Mouse (Mus musculus): Measurements from ENCODE around the gene Ccdc181.
A peak's percentile ranks its signal among the peaks of the same experiment; 100 is the strongest.

The Ccdc181 gene

DNA sequence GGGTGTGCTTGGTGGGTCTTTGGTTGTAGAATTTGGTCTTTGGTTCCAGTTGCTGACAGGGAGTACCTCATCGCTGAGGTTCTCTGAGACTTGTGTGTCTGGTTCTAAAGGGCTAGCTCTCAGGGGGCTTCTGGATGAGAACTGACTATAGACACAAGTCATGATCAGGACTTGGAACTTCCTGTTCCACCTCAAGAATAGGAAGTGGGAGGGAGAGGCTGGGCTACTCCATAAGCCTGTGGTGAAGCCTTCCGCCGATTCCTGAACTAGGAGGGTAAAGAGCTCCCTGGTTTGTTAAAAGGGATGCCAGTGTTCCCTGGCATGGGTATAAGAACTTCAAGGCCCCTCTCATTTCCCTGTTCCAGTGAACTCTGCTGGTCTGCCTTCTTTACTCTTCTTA lies 8.6 kb downstream of the Ccdc181 start:
- no peak for DNase-seq (ENCODE audit: low read depth, low spot score)

DNA sequence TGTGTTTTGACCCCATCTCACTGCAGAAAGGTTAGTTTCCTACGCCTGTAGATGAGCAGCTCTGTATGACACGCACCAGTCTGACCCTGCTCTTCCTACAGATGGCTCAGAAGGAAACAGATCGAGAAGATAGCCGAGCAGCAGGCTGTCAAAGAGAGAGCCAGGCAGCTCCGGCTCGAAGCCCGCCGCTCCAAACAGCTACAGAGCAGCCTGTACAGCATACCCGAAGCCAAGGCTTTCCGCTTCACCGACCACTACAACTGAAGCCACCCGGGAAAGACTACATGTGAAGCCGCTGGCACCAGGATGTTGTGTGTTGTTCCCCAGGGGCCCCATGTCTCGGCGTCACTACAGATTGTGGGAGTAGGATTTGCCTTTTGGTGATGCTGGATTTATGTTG lies 12.0 kb downstream of the Ccdc181 start:
- no peak for DNase-seq (ENCODE audit: low read depth, low spot score)

DNA sequence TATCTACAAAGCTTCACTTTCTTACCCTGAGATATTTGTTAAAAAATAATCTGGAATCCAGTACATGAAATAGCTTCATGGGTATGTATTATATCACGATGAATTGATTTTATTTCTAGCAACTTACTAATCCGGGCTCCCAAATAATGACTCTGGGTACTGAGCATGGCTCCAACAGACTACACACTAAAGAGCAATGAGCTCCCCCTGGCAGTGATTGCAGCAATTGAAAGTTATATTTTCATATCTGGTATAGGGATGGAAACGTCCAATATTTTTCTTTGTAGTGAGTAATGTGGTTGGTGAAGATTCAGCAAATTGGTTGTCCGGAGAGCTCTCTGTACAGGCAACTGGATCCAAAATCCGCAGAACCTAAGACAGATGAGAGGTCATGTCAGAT lies 16.7 kb downstream of the Ccdc181 start:
- DNase-seq (ENCODE audit: low read depth, low spot score) = no peak

DNA sequence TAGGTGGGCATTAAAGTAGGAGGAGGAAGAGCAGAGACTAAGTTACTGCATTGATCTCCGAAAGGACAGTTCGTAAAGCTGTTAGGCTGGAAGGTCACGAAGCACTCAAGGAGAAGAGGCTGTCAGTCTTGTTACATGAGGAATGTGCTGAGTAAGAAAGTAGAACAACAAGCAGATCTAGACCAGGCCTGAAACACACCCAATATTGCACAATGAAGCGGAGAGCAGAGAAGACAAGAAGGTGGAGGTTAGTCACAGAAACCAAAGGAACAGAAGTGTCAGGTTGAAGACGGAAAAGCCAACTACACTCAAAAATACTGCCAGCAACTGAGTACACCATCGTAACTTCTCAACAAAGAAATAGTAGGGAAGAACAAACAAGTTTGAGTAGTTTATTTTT lies 18.7 kb downstream of the Ccdc181 start:
- DNase-seq (ENCODE audit: low read depth, low spot score) = no peak

DNA sequence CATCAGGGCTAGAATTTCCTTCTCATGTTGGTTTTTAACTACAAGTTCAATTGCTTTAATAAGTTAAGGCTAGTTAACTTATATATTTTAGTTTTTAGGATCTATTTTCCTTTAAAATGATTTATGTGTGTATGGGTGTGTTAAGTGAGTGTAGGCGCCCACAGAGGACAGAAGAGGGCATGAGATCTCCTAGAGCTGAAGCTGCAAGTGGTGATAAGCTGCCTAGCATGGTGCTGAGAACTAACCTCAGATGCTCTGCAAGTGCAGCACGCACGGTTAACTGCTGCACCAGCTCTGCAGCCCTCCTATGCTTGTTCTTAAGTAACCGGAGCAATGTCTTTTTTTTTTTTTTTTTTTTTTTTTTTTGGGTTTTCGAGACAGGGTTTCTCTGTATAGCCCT lies 21.1 kb downstream of the Ccdc181 start:
- no peak for DNase-seq (ENCODE audit: low read depth, low spot score)

DNA sequence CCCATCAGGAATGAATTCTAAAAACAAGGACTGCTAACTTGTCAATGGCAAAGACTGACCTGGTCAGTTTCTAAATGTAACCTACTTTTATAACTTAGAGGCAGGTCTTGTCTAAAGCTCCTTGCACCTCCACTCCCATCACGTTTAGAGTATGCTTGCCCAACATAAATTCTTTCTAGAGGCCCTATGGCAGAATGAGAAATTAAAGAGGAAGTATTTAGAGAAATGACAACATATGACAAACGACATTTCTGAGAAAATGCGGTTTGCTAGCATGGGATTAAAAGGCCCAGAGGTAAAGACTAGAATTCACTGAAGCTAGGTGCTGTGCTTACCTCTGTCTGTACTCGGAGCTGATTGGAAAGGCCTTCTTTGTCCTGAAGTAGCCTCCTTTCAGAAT lies 26.6 kb downstream of the Ccdc181 start:
- no peak for DNase-seq (ENCODE audit: low read depth, low spot score)

DNA sequence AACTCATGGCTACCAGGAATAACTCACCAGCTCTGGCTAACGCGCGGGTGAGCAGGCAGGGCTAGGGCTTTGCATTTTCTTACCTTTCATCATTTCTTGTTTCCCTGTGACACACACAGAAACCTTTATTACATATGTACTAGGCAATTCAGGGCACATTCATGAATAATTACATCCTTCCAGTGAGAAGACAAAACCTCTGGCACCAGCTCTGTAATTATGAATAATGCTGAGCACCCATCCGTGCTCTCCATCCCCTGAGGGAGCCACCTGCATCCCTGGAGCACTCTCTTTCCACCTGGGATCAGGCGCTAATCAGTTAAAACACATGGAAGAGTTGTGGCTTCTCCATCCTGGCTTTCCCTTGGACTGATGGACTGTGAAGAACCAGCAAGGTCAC lies 28.4 kb downstream of the Ccdc181 start, which contains the start of gene Nme7:
Gene Nme7, plus strand, starts transcription at position 301 of the 400 bp plus-strand sequence.
- DNase-seq (ENCODE audit: low read depth, low spot score) = no peak

DNA sequence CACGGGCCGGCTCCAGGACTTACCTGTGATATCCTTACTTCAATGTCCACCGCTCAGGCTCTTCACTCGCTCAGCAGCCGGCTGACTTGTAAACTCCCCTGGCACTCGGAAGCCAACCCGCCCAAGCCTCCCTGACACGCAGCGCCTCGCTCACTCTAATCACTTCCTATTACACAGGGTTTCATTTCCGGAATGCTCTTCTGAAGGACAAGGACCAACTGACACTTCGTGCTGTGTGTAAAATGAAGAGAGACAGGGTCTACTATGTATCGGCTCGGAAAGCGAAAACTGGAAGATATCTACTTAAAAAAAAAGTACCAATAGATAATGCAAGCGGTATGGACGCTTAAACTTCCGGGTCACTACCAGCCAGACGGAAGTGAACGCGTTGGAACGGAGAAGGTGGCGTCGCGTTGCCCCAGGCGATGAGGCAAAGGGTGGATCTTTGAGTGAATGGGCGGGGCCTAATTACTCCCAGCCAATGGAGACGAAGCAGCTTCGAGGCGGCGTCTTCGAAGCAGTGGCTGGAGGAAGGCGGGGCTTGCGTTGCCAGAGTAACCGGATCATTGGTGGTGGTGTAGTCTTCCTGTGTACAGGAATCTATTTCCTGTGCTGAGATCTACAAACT lies 31.9 kb downstream of the Ccdc181 start, which contains the start of gene Blzf1:
Gene Blzf1, minus strand, starts transcription at position 366 of the 628 bp plus-strand sequence.
- peak; percentile 99 for DNase-seq (ENCODE audit: low read depth, low spot score)

DNA sequence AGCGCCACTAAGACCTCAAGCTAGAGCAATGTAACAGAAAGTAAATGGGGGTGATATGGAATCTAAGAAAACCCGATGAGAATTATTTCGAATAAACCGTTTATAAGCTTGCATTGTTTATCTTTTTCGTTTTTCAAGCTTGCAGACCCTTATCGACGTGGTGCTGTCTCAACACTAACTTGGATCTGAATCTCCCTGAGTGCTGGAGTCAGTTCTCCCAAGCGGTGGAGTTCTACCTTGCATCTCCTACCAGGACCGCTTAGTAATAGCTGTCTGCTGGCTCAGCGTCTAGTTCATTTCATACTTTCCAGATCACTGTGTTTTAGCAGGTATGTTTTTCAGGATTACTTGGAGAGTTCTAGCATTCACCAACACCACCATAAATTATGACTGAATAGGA lies 32.5 kb downstream of the Ccdc181 start:
- DNase-seq (ENCODE audit: low read depth, low spot score) = no peak

DNA sequence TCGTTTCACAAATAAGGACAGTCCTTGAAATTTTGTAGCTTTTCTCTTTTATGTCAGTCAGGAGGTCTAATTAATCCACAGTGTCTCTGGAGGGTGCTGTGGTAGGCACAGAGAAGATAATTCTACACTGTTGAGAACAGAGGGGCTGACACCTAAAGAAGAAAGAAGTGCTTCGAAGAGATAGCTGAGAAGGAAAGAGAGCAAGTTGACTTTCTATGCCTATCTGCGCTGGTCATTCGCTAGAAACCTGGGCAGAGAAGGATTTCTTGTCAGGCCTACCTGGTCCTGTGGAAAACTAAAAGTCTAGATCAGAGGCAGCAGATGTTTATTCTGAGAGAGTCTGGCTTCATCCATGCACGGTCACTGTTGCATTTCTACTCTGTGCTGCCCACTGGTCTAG lies 38.7 kb downstream of the Ccdc181 start:
- DNase-seq (ENCODE audit: low read depth, low spot score) = no peak

DNA sequence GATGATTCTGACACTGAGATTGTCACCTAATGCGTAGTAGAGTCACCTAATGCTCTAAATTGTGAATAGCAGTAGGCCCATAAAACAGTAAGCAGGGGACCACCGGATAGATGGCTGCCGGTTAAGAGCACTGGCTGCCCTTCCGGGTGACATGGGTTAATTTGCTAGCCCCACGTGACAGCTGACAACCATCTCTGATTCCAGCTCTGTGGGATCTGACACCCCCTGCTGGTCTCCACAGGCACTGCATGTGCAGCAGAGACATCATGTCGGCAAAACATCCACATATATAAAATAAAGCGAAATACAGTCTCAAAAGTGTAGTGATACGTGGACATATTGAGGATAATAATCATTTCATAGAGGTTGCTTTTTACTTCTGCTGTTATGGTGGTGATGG lies 39.9 kb downstream of the Ccdc181 start:
- peak; percentile 47 for DNase-seq (ENCODE audit: low read depth, low spot score)

DNA sequence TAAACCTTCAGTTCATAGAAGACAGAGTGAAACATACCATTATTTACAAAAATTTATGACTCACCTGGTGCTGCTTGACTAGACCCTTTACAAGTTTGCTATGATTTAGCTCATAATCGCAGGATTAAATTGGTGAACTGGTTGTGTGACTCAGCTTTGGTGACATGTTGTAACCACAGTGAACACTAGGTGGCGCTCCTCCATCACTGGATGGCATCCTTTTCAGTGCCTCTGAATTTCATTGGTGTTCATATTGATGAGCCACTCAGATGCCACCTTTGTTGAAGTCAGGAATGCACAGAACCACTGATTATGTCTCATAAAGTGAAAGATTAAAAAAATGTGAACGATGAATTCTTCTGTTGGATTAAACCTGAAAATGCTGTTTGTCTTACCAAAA lies 41.3 kb downstream of the Ccdc181 start:
- peak; percentile 74 for DNase-seq (ENCODE audit: low read depth, low spot score)

DNA sequence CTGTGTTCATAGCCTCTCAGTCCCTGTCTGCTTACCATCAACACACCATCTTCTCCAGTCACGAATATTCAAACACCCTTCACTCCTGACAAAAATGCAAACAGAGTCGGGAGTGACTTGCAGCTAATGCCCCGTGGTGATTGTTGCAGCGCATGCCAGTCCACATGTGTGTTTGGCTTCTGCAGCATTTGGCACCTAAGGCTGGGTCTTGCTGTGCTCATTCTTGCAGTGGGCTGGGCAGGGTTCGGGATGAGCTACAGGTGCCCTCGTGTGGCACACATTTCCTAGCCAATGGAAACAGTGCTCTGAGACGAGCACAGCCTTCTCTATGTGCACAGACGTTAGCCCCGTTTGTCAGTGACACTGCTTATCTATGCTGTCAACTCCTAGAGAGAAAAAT lies 41.9 kb downstream of the Ccdc181 start:
- no peak for DNase-seq (ENCODE audit: low read depth, low spot score)

DNA sequence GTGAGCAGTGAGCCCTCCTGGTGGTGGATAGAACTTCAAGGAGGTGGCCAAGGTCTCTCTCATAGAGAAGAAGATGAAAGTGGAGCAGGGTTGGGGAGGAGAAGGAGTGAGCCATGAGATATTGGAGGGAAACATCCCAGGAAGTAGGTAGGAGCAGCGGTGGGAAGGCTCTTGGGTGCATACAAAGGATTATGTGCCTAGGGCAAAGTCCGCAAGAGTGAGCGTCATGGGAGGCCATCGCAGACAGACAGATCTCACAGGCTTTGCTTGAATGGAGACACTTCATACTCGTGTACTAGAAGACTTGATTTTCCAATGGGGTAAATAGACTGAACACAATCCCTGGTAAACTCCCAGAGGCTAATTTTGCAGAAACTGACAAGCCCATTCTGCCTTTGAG lies 43.1 kb downstream of the Ccdc181 start:
- DNase-seq (ENCODE audit: low read depth, low spot score) = no peak

DNA sequence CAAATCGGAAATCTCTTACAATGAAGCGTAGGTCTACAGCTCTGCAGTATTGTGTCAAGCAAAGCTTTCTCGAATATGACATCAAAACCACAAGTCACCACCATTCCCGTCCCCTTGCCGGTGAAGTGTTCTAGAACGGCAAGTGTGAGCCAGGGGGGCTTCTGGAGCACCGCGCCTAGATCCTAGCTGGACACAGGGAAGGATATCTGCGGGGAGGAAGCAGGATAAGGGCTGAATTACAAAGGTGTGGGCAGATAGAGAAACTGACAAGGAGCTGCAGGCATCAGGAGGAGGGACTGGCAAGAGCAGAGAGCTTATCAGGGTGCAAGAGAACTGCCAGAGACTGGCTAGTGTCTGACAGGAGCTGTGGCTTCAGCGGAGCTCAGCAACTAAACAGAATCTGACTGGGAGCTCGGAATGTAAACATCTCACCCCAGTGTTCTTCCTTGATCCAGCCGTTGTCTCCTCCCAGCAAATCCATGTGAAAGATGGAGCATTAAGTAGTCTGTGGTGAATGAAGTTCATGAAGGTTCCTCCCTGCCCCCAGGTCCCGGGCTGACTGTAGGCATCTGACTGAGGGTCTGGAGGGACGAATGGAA lies 44.3 kb downstream of the Ccdc181 start:
- DNase-seq (ENCODE audit: low read depth, low spot score) = no peak

DNA sequence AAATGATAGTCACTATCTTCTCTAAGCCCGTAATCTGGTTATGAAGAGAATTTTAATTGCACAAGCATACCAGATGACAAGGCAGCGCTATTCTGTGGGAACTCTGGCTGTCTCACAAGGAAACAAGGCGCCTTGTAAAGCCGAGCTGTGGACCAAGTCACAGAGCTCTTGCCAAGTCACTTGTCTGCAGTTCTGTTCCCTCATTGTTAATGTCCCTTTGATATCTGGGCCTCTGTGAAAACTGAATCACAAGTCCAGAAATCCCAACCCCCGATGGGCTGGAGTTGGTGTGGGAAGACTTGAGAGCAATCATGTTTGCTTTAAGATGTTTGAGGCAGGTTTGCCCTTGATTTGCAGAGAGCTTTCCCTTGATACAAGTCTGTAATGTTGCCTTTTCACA lies 45.3 kb downstream of the Ccdc181 start:
- DNase-seq (ENCODE audit: low read depth, low spot score) = no peak

DNA sequence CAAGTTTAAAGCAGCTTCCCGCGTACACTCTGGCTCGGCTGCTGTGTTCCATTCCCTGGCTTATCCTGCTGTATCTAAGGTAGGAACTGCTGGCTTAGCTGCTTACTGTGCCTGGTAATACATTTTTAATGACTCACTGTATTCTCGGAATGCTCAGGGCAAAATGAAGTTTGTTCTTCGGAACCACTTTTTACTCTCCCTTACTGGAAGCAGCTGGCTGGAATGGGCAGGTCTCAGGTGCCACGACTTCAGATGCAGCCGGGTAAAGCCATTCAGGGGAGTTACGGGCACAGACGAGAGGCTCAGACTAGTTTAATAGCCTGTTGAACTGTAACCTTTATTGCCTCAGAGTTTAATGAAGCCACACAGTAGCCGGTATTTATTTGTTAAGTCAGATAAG lies 46.0 kb downstream of the Ccdc181 start:
- no peak for DNase-seq (ENCODE audit: low read depth, low spot score)

DNA sequence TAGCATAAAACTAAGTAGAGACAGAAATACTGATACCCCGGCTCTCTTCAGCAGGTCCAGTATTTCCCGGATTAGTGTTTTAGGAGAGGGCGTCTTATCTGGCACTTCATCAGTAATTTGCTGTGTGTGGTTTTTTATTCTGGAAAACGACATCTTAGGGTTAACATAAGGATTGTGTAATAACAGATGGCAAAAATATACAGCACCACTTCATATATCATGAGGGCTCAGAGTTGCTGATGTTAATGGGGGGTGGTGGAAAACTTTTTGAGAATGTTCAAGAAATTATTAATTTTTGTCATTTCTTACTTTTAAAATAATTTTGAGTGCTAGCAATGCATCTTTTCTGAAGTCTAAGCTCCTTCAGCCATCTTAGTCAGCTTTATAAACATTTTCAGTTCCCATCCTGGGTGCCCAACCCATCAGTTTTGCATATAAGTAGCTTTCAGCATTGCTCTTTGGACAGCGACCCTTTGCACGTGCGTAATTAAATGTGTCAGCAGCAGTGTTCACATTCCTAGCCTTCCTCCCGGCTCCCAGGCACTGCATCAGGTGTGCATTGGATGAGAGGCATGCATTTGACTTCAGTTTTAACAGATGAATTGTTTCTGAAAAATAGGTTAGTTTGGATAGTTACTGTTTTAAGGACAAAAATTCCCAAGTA lies 47.7 kb downstream of the Ccdc181 start:
- DNase-seq (ENCODE audit: low read depth, low spot score) = no peak

DNA sequence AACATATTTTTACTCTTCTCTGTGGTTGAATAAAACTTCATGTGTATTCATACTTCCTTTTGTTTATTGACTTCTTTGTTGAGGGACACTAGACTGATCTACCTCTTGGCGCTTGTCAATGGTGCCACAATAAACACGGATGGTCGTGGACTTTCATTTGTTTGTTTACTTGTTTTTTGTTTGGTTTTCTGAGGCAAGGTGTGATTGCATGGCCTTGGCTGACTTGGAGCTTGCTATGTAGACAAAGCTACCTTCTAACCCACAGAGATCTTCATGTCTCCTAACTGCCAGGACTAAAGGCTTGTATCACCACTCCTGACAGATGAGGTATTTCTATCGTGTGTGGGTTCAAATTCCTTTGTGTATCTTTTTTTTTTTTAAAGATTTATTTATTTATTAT lies 48.8 kb downstream of the Ccdc181 start:
- DNase-seq (ENCODE audit: low read depth, low spot score) = no peak

DNA sequence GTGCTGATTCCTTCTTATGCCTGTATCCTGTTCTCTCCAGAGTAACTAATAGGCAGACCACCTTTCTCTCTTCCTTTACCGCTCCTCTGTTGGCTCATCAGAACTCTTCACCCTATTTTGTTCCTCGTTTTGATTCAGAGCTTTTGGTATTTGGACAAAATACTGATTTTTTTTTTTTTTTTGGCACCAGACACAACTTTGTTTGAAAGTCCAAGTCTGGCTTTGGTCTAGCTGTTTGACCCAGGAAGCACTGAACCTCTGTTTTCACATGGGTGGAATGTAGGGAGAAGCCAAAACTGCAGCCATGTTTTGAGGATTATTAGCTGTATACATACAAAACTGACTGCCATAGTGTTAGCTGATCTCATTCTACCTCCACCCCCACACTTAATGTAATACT lies 49.5 kb downstream of the Ccdc181 start:
- DNase-seq (ENCODE audit: low read depth, low spot score) = no peak

DNA sequence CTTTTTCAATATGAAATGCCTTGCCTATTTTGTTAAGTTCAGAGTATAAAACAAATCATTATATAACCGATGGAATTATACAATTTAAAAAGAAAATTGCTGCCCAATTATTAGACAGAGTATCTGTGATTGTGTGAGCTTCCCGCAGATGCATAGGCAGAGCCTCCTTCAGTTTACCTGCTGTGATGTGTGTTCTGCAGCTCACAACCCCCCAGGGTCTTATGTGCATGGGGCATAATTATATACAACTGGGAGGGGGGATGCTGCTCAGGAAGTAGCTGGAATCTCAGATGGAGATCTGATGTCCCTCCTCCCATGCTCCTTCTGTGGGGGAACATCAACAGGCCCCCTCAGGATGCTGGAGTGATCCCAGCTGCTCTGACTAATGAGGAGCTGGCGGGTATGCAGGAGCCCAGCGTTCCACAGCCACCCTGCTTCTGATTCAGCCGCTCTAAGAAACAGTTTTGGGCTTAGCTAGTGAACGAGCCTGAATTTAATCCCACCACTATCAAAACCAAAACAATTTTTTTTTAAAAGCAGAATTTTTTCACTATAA lies 51.3 kb downstream of the Ccdc181 start:
- no peak for DNase-seq (ENCODE audit: low read depth, low spot score)

DNA sequence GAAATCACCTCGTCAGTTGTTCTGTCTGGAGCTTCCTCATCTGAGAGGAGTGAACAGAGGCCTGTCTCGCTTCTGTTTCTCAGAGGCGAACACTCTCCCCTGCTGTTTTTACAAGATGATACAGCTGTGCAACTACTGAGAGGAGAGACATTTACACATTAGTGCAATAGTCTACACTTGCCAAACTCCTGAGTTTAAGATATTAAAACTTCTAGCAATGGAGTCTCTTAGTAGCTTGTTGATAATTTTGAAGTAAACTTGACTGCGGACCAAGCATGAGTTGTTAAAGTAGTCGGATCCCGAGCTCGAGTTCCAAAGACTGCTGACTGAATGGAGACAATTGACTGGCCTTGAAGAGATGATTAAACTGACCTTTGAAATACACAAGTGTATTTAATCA lies 52.4 kb downstream of the Ccdc181 start:
- no peak for DNase-seq (ENCODE audit: low read depth, low spot score)

DNA sequence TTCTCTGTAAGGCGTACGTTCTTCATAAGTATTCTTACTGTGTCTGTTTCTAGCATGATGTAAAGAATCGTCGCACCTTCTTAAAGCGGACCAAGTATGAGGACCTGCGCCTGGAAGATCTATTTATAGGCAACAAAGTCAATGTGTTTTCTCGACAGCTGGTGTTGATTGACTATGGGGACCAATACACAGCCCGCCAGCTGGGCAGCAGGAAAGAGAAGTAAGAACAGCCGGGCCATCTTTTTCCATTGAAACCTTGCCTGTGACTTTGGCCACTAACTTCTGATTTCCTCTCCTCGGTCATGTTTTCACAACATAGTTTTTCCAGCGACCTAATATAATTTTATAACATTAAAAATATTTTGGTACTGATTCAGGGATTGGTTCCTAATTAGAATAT lies 57.2 kb downstream of the Ccdc181 start:
- DNase-seq (ENCODE audit: low read depth, low spot score) = no peak
